Mouse (Mus musculus) stomach, postnatal 0 days (tissue): ENCODE measurements around the gene Card19.

Experiments used
- CTCF ChIP-seq: IDR thresholded peaks from 2 replicates; pipeline ENCODE4 v1.5.1; 2016; ENCODE audit warnings: antibody characterized with exemption, low read depth, mild to moderate bottlenecking, moderate library complexity
- EP300 ChIP-seq: optimal IDR thresholded peaks from 2 replicates; pipeline ENCODE3; 2016; ENCODE audit warnings: antibody characterized with exemption

GRCm38 (mm10) chr13:49189970-49190870 is 25.6 kb downstream of the Card19 start:
- TF ChIP-seq CTCF, result no peak
- TF ChIP-seq EP300, result no peak
